Mouse (Mus musculus) T-helper 2 cell (primary cell): ENCODE results near the gene Dscaml1.

Experiments used
- in situ Hi-C: fragments of 300-600 bp; cut with MboI, MseI; formaldehyde crosslinking; loops from one replicate; pipeline ENCODE4 v1.15.1; 2025; ENCODE audit warnings: high pct_unique_total_duplicates

Dscaml1 gene

DNA sequence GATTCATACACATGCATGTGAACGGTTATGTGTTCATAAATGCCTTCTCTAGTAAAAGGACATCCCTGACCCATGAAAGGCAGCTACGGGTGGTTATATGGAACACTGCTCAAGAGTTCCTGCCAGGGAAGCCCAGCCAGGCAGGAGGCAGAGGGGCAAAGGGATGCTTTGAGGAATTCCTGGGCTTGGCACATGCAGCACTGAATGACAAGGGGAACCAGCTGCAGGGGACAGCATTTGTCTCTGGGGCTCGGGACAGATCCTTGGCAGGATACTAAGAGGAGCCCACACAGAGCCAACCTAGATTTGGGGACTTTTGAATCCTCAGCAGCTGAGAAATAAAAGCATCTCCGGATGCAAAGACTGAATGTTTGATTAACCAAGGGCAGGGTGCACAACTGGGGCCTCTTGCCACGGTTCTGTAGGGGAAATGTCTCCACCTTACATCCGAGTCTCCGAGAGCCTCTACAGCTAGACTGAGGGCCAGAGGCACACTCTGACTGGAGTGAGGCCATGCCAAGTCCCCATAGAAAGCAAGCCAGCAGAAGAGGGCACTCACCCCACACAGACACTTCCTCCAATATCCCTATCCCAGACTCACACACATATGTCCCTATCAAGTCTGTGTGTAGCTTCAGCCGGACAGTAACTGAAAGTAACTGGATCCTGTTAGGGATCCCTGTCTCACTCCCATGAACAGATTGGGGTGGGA, 251.7 kb downstream of the Dscaml1 start:
- in situ Hi-C loops, result no loop called here

- in situ Hi-C loops, result no loop called here
These were observed 252.2 kb downstream of the Dscaml1 start for GRCm38 (mm10) chr9:45678664-45679026.

- in situ Hi-C loops, result no loop called here
These were observed 256.1 kb downstream of the Dscaml1 start for GRCm38 (mm10) chr9:45682461-45682998.

DNA sequence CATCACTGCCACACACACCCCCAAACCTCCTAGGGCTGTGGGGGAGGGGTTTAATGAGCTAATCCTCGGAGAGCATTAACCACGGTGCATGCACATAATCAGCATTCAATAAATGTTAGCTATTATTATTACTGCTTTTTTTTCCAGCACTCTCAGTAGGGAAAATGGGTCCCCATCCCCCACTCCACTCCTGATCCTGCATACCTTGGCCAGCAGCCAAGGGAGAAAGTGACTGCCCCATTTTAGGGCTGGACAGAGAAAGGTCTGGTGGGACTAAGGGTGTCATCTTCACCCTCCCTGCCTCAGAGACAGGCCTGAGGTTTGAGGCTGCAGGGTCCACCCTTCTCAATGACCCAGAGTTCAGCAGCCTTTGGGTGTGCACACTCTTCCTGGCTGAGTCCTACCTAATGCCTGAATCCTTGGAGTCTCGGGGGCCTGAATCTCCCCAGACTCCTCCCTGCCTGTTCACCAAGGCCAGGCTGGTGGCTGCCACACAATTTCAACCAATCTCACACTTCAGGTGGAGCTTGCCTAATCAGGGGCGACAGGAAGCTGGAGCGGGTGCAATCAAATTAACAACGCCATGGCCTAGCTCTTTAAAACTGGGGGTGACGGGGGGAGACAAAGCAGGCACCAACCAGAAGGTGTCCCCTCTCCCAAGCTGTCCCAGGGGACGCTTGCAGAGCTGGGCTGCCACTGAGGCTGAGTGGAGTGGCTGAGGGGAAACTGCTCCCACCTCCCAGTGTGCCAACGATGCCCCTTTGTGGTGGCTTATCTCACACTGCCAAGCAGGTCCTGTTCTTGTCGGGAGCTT, 267.2 kb downstream of the Dscaml1 start:
- in situ Hi-C loops, result no loop called here

GRCm38 (mm10) chr9:45694256-45694655, 267.8 kb downstream of the Dscaml1 start:
- in situ Hi-C loops, result no loop called here

- in situ Hi-C loops, result no loop called here
These were observed 272.7 kb downstream of the Dscaml1 start for GRCm38 (mm10) chr9:45699171-45699570.

DNA sequence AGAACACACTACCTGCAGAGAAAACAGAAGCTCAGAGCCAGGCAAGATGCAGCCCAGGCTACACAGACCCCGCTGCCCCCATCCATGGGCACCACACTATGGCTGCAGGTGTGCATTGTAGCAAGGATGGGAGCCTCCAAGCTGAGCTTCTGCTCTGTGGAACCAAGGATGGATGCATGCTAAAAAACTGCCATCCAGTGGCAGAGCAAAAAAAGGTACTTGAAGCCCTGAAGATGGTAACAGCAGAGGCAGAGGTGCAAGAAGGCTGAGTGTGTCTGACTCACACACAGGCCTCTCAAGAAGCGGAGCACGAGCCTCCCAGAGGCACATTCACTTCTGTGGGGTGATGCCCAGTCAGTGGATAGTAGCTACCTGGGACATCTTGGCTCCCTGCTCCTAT, 276.8 kb downstream of the Dscaml1 start:
- in situ Hi-C loops, result no loop called here

DNA sequence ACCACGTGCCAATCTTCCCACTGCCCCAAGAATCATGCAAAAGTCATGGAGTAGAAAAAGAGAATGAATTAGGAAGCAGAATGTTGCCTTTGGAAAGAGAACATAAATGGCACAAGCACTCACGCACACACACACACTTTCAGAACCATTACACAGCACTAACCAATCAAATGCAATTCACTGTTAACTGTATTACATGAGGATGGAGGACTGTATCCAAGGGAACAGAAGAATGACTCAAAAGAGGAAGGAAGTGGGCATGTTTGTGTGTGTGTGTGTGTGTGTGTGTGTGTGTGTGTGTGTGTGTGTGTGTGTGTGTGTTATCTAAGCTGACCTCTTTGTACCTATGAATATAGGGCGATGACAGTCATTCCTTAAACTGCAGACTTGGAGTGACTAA, 278.0 kb downstream of the Dscaml1 start:
- in situ Hi-C loops, result no loop called here

GRCm38 (mm10) chr9:45710300-45710699, 283.9 kb downstream of the Dscaml1 start:
- in situ Hi-C loops, result no loop called here

- in situ Hi-C loops, result no loop called here
These were observed 289.0 kb downstream of the Dscaml1 start for GRCm38 (mm10) chr9:45715387-45715786.

DNA sequence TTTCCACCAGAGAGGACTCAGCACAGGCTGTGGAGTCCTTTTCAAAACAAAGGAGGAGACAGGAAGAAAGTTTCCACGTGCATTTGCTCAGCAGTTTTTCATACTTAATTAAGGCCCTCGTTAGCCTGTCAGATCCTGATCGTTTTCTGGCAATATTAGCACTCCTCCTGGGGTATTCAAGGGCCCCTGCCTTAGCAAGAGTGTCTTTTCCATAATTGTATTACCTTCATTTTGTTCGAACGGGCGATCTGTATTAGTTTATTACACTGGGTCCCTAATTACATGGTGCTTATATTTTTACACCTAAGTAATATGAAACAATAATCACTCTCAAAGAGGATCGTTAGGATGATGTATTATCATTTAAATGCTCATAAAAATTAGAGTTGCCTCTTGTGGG, 293.6 kb downstream of the Dscaml1 start:
- in situ Hi-C loops, result no loop called here

- in situ Hi-C loops, result no loop called here
These were observed 305.4 kb downstream of the Dscaml1 start for GRCm38 (mm10) chr9:45731851-45732250.

DNA sequence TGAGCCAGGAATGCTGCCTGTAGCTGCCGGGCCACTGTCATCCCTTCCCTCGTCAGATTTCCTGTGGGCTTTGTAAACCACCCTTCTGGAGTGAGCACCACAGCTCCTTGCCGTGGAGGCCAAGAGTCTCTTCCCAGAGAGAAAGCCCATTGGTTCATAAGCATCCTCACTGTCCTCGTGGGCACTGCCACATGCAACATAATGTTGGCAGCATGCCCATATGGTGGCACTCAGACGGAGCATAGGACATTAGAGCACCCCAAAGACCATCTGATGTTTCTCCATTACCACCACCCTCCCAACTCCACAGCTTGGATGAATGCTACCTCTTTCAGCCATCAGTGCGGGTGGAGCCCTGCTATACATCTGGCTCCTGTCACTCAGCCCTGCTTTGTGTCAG, 306.8 kb downstream of the Dscaml1 start:
- in situ Hi-C loops, result no loop called here

DNA sequence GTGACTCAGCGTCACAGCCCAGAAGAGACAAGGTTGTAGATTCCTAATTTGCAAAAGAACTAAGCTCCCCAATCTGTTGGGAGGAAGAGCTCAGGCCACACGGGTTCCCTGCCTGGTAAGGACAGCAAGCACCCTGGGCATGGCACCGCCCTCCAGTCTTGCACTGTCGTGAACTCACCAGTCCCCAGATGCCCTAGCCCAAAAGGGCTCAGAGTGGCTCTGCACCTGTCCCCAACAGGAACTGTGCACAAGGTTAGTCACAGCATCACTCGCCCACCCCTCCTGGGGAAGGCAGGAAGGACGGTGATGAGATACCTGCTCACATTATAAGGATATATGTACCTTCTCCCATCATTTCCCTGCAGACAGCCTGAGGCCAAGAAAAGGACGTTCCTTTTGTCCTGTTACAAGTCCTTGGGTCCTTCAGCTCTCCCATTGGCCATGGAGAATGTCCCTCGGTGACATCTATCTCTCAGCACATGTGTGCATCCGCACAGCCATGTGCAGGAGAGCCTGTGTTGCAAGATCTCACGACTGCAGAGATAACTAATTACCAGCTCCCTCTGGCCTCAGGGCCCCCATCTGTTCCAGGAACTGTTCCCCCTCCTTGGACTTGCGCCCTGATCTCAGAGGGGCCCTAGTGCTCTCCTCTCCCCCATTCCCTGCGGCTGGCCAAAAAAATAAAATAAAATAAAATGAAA, 312.7 kb downstream of the Dscaml1 start:
- in situ Hi-C loops, result no loop called here

GRCm38 (mm10) chr9:45739702-45740583, 313.5 kb downstream of the Dscaml1 start:
- in situ Hi-C loops, result no loop called here

DNA sequence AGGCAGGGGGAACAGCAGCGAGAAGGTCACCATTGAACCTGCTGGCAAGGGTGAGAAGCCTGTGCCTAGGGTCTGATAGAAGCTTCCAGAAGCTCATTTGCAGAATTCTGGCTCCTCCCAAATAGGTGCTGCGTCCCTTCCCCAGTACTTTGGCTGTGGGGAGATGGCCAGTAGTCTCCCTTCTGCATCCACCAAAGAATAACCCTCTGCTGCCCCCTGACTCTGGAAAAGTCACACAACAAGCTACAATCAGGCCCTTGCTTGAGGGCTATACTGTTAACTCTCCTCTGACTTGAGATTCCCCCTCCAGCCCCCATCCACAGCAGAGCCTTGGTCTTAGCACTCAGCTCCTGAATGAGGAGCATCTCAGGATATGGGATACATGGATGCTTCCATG, 314.2 kb downstream of the Dscaml1 start:
- in situ Hi-C loops, result no loop called here

DNA sequence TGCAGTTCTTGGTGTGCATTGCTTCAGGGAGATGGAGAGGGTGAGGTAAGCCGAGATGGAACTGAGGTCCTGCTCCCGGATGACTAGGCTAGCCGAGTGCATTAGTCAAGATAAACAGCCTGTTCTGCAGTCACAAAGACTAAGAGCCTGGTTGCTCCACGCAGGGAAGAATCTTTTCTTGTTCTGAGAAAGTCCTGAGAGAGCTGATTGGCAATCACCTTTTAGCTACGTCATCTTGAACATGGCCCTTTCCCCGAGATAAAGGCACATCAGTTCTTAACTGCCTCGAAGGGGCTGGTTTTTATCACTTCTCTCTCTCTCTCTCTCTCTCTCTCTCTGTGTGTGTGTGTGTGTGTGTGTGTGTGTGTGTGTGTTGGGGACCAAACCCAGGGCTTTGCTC, 319.0 kb downstream of the Dscaml1 start:
- in situ Hi-C loops, result no loop called here

DNA sequence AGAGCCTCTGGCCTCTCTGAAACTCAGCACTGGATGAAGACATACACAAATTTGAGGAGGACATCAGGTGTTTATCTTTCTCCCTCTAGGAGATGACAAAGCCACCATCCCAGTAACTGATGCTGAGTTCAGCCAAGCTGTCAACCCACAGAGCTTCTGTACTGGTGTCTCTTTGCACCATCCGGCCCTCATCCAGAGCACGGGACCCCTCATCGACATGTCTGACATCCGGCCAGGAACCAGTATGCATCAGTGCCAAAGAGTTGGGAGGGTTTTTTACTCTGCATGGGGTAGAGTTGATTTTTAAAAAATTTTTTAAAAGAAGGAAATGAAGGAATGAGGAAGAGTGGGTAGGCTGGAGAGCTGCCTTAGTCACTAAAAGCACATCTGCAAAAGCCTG, 323.5 kb downstream of the Dscaml1 start:
- in situ Hi-C loops, result loop anchor here (10.0 kb wide), 1 partner anchor 165 kb away; no protein-coding TSS in a partner anchor

DNA sequence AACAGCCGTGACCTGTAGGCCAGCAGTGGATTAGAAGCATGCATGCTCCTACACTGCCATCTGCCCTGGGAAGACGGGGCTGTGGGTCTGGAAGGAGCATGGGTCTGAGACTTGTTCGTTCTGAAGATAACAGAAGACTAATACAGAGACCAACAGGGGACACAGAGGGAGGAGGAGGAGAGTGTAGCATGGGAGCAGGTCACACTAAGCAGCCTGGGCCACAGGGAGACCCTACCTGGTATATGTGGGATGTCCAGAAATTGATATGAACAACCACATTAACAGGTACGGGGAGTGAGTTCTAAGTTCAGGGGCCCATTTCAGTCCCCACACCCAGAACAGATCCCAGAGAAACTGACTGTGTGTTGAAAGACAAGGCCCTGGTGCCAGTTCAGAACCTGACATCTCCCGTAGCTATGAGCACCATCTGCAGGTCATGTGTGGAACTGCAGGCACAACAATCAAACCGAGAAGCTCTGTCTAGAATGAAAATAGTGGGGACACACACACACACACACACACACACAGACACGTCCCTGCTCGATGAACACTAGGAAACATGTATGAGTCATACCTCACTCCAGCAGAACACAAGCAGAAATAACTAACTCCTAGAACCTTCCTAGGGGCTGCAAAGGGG, 328.1 kb downstream of the Dscaml1 start:
- in situ Hi-C loops, result loop anchor here (10.0 kb wide), 1 partner anchor 170 kb away; no protein-coding TSS in a partner anchor

DNA sequence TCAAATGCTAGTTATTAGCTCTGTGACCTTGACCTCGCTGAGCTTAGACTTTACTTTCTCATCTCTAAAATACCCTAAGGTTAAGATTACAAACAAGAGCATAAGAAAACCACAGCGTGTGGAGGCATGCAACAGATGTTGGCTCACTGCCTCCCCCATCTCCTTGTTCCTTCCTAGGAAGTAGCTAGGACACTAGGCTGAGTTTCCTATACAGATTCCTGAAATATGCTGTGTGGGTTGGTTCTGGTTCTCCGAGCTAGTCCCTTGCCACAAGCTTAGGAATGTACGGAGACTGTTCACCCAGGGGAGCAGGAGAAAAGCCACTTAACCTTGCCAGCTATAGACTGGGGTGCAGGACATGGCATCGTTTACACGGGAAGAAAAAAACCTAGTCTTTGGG, 339.8 kb downstream of the Dscaml1 start:
- in situ Hi-C loops, result no loop called here

- in situ Hi-C loops, result no loop called here
These were observed 340.7 kb downstream of the Dscaml1 start for GRCm38 (mm10) chr9:45767155-45767554.
